Mouse (Mus musculus): ENCODE results near the gene Abcb8. TPM values are rescaled to one million over a fixed set of nuclear protein-coding genes. Genes with fewer than 3 reads are reported as not detected.
A peak's percentile ranks its signal among the peaks of the same experiment; 100 is the strongest.

The Abcb8 gene
- total RNA-seq, 2 experiments from 2014 or later, result 83.7 to 84.9 TPM

DNA sequence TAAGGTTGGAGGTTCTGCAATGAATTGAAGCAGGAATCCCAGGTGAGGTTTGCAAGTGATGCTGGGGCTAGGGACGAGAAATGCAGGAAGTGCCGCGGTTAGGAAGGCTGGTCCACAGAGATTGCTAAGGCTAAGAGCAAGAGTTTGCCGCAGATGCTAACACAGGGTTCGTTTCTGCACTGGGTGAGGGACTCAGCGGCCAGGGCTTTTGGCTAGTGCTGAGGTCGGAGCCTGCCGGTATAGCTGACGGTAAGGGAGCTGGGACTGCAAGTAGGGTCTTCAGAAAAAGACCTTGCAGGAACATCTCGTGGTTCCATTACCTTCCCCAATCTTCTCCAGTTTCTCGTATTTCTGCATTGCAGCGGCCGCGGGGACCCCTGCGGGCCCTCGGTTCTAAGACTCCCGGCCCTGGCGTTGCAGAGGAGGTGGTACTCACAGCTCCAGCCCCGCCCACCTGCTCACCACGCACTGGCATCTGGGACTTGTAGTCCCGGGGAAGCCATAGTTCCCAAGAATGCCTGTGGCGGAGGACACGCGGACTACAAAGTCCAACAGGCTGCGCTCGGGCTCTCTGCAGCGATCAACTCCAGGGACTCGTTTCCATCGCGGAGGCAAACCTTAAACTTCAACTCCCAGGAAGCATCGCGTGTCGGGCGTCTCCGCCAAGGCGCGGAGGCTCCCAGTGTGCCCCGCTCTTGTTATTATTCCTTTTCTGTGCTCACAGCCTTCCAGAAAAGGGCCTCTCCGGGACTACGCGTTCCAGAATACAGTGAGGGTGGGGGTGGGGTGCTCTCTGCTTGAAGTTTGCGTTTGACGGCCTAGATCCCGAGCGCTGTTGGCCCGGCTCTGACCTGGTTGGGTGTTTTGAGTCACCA, 29.9 kb downstream of the Abcb8 start, which contains the start of the genes Cdk5 and Slc4a2:
Gene Cdk5, minus strand, starts transcription at position 402 of the 875 bp plus-strand sequence.
Gene Slc4a2, plus strand, starts transcription at position 709 of the 875 bp plus-strand sequence.
- DNase-seq, result peak; percentile 94 to 96
- intact Hi-C loops (cut with DNase I), result loop anchor here (2.0 kb wide), 2 partner anchors 27 to 29 kb away; partner anchors contain the start of gene Agap3

DNA sequence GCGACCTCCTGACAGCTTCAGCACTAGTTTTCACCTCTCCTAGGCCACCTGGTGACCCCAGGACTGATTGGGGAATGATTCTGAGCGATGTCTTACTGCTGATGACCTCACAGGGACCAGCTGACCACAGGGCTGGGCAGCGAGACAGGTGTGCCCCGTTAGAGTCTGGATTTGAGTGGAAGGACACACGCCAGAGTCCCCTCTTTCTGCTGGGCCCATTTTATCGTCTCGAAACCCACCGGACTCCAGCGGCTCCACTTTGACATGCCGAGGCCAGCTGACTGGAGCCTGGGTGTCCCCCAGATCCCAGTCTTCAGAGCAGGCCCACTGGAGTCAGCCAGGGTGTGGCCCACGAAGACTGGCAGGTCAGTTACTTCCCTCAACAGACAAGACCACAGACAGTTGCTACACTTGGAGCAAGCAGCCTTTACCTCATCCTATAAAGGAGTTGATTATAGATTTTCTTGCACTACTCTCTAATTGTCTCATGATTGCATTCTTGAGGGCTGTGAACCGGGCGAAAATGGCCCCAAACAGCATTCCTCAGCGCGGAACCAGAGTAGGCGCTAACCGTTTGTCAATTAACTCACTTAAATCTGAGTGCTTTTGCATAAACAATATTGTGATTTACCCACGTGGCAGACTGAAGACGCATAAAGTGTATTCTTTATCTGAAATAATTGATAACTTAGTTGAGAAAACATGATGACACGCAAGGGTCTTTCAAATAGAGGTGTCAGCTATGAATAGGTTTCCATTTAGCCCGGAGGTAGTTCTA, 30.7 kb downstream of the Abcb8 start:
- intact Hi-C loops (cut with DNase I), result loop anchor here (2.0 kb wide), 1 partner anchor 29 kb away; the partner anchor contains the start of gene Agap3
- peak in 1 of 2 experiments; percentile 61 for DNase-seq

DNA sequence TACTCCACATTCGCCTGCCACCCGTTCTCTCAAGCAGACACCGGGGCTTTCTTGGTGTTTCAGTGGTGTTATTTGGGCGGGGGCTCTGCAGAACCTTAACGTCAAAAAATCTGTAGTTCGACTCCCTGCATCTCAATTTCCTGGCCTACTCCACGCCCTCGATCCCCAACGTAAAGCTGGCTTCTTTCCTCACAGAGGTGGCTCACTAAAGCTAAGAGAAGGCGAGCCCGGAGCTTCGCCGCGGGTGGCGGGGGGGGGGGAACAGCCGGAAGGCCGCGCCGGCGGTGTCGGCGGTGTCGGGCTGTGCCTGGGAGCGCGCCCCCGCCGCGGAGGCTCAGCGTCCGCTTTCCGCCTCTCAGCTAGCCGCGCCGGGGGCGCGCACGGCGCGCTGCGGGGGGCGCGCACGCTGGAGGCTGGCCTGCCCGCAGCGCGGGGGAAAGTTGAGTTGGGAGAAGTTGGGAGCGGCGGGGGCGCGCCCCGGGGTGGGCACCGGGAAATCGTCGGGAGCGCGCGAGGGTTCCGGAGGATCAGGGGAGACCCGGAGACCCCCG, 31.5 kb downstream of the Abcb8 start:
- peak; percentile 81 to 89 for DNase-seq
- intact Hi-C loops (cut with DNase I), result loop anchor here (2.0 to 5.0 kb wide), 2 partner anchors 28 to 152 kb away; partner anchors contain the start of genes Abcf2 and Agap3

DNA sequence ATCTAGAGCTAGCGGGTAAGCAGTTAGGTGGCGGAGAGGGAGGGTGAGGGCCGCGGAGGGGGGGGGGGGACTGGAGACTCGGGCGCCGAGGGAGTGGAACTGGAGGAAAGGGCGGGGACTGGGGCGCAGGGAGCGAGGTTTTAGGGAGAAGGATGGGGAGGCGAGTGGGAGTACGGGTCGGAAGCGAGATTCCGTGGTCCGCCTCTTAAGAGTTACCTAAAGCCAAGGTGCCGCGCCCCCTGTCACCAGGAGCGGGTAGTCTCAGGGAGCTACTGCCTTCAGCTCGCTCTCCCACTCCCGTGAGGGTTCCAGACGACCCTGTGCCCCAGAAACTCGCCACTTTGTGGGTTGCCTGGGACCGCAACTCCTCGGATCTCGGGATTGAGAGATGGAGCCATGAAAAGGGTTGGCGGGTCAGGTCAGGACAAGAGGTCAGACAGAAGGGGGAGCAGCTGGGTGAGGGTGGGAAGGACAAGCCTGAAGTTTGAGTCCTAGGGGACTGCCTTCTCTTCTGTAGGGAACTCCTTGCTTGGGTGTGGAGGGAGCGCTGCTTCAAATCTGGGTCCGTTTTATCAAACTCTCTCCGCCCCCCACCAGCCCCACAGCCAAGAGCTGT, 32.1 kb downstream of the Abcb8 start:
- DNase-seq, result no peak
- intact Hi-C loops (cut with DNase I), result loop anchor here (2.0 to 5.0 kb wide), 2 partner anchors 27 to 152 kb away; partner anchors contain the start of genes Abcf2 and Agap3

DNA sequence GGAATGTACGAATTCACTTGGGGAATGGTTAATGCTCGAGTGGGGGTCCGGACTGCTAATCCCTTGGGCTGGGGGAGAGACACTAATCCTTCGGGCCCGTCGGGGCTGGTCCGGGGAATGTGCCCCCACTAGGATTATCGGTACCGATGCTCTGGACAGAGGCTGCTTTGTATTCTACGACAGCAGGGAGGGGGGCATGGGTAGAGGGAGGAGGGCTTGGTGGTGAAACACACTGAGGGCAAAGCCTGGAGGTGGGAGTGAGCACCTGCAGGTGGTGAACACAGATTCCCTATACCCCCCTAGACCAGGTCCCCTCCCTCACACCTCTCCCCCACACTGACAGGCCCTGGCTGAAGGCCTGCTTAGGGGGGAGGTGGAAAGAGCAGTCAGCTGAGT, 32.6 kb downstream of the Abcb8 start:
- no peak for DNase-seq
- intact Hi-C loops (cut with DNase I), result loop anchor here (5.0 kb wide), 1 partner anchor 151 kb away; the partner anchor contains the start of gene Abcf2

DNA sequence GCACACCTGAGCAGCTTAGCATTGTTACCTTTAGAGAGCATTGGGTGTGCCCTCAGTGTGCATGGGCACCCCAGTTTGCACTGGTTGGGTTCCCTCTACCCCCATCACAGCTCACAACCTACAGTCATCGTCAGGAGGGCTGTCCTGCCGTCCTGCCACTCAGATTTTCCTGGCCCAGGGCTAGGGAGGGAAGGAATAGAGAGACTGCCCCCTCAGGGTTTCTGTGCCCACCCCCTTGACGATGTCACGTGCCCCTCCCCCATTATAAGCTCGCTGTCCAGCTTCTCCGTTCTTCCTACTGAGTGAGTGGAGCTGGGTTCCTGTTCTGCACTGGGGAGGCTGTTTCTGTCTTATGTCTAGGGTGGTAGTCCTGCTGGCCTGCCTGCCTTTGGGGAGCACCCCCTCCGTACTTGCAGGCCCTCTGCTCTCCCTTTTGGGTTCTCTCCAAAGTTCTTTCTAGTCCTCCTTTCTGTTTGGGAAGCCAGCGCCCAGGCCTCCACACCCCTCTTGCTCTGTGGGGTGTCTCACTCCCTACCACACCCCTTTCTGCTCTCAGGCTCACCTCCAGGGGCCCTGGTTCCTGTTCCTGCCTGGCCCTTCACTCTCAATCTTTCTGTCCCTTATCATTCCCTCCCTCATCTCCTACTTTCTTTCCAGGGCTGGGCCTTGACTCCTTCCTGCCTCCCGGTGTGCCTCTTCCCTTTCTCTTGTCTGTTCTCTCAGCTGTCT, 33.3 kb downstream of the Abcb8 start:
- intact Hi-C loops (cut with DNase I), result loop anchor here (5.0 kb wide), 1 partner anchor 151 kb away; the partner anchor contains the start of gene Abcf2

DNA sequence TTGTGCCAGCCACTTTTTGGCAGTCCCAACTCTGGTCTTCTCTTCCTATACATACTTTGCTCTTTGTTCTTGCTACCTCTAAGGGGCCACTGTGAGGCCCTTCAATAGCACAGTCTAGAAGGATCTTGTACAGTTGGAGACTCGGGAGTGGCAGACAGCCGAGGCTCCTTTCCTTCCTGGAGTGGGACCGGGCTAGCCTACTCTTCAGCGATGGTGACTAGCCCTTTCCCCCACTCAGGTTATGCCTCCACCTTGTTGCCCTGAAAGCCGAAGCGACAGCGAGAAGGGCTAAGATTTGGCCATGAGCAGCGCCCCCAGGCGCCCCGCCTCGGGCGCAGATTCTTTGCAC, 33.8 kb downstream of the Abcb8 start:
- intact Hi-C loops (cut with DNase I), result loop anchor here (5.0 kb wide), 1 partner anchor 150 kb away; the partner anchor contains the start of gene Abcf2
- no peak for DNase-seq

More for the DNA sequence above, 33.3 kb downstream of the Abcb8 start:
- DNase-seq, result no peak

DNA sequence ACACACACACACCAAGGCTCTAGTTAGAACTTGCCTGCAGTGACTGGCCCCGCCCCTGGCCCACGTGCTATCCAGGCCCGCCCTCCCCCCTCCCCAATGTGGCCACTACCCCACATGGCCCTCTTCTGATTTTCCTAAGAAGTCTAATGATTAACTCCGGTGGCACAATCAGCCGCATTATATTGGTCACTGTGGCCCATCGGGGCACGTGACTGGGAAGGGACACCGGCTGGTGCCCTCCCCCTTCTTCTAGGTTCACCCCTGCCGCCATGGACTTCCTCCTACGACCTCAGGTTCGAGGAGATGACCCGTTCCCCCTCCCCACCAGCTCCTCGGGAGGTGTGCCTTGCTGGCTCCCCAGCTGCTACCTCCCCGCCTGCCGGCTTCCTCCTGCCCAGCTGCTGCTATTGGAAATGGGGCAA, 34.5 kb downstream of the Abcb8 start:
- DNase-seq, result no peak
- intact Hi-C loops (cut with DNase I), result loop anchor here (5.0 kb wide), 1 partner anchor 149 kb away; the partner anchor contains the start of gene Abcf2

DNA sequence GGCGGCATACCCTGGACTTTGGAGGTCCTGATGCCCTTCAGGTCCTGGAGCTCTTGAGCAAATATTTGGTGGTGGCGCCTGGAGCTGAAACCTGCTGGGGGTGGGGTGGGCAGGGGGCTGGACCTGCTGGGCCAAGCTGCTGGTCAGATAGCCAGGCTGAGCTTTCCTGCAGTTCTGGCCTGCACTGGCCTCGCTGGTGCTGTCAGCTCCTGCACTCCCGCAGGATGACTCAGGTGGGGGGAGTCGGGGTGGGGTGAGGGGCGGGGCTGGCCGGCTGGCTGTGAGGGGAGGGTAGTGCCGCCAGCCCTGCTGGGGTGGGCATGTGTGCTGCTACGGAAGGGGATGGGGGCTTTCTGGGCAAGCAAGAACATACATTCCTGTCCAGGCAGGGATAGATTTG, 35.1 kb downstream of the Abcb8 start:
- intact Hi-C loops (cut with DNase I), result loop anchor here (5.0 kb wide), 1 partner anchor 149 kb away; the partner anchor contains the start of gene Abcf2
- no peak for DNase-seq

DNA sequence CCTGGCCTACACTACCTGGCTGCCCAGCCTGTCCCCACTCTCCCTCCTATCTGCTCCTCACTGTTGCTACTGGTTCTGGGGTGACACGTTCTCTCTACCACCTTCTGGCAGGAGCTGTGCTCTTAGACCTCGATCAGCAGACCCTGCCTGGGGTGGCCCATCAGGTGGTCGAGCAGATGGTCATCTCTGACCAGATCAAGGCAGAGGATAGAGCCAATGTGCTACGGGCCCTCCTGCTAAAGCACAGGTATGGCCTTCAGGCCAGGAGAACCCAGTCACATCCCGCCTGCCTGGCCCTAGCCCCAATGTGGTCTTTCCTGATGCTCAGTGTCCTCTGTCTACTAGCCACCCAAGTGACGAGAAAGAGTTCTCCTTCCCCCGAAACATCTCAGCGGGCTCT, 40.5 kb downstream of the Abcb8 start:
- intact Hi-C loops (cut with DNase I), result no loop called here
- DNase-seq, result no peak

DNA sequence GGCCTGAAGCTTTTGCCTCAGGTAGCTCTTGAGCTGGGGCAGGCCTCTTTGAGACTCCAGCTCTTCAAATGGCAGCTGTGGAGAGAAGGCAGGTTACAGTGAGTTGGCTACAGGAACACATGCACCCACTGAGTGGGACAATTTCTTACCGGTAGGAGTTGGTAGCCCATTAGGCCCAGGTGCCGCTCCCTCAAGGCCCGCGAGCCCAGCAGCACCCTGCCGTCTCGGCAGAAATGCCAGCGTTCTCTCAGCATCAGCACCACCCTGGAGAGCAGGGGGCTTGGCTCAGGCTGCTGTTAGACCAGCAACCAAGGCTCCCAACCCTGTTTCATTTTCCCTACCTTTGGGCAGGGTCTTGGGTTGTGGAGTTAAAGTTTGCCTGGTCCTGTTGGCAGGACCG, 47.7 kb downstream of the Abcb8 start:
- intact Hi-C loops (cut with DNase I), result no loop called here
- no peak for DNase-seq

DNA sequence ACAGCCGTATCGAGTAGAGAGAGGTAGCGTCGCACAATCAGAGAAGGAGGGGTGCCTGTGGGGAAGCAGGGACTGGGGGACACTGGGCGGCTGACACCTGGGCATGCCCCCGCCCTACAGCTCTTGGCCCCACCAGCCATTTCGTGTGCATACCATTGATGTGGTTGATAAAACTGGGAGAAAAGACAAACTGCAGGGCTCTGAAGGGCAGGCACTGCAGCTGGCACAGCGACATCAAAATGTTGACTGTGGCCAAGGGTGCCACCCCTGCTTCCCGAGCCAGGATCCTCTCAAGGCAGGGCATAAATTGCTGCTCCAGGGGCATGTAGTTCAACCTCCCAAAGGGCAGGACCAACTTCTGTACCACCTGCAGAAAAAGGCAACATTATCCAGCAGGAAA, 48.6 kb downstream of the Abcb8 start:
- intact Hi-C loops (cut with DNase I), result no loop called here
- no peak for DNase-seq

DNA sequence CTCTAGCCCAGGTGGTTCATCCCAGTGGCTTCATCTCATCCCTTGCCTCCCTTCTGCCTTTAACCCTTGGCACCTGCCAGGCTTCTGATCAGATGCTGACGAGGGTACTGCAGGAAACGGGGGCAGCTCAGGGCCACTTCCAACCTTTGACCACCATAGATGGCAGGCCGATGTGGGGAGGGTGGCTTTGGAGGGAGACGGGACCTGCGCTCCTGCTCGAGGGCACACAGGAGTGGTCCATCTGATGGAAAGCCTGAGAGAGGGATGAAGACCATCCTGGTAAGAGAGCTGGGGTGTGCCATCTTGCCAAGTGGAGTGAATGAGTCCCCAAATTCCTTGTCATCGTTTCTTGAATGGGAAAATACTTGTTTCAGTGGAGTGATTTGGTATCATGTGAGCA, 49.7 kb downstream of the Abcb8 start:
- intact Hi-C loops (cut with DNase I), result no loop called here

DNA sequence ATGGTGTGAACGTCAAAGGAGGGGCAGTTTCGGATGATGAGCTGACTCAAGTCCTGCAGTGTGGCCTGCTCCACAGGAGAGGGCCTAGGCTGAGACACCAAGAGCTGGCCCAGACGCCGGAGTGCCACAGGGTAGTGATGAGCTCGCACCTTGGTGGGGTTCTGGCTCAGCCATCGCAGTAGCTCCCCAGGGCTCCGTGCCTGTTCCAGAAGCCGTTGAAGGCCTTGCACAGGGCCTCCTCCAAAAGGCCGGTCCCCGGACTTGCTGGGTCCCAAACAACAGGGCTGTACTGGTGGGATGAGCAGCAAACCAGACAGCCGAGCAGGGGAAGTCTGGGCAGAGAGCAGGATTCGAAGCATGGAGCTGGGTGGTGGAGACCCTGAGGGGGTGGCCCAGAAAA, 50.5 kb downstream of the Abcb8 start:
- intact Hi-C loops (cut with DNase I), result no loop called here
- no peak for DNase-seq

More for the DNA sequence above, 49.7 kb downstream of the Abcb8 start:
- no peak for DNase-seq

DNA sequence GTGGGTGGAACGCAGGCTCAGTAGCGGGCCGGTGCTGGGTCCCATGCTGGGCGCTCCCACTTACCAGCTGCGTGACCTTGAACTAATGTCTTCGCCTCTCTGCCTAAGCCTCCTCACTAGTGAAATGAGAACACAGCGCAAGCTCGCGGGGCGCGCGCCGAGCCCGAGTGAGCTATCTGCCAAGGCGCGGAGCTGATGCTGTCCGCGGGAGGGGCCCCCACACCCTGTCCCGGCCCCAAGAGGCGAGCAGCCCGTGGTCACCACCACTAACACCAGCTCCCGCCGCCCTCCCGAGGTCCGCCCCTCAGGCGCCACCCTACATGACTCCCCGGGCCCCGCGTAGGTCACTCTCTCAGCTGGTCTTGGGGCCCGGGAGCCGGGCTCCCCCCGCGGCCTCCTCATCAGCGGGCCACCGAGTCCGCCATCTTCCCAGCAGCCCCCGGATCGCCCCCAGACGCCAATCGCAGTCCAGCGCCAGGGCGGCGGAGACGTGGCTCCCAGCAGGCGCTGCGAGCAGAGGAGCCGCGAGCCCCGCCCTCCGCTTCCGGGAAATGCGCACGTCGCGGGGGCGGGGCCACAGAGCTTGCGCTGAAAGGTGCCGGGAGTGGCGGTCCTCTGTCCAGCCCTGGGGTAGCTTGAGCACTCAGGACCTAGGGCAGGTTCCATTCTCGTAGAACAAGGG, 51.4 kb downstream of the Abcb8 start, which contains the start of gene Fastk:
Gene Fastk, minus strand, starts transcription at position 542 of the 682 bp plus-strand sequence.
- intact Hi-C loops (cut with DNase I), result no loop called here
- DNase-seq, result peak; percentile 95

DNA sequence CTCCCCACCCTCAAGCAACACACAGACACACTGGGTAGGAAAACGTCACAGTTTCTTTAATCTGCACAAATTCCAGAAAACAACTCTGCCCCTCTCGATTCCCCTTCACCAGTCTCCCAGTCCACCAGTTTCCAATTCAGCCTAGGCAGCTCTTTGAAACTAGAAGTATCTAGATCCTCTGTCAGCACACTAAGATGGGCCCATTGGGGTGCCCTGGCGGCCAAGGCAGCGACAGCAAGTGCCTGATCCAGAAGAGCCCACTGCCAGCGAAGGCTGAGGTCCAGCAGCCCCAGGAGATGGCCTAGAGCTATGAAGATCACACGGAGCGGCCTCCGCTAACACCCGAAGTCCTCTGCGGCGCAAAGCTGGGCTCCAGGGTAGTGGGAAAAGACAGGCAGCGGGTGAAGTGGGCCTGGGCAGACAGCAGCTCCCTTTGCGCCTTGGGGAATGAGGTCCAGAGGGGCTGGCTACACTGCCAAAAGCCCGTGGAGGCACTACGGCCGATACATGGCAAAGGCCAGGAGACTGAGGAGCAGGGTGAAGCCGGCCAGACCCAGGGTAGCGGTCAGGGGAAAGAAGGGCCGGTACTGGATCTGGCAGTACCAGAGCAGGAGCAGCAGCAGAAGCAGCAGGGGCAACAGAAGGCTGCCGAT, 52.1 kb downstream of the Abcb8 start:
- intact Hi-C loops (cut with DNase I), result no loop called here
- no peak for DNase-seq

DNA sequence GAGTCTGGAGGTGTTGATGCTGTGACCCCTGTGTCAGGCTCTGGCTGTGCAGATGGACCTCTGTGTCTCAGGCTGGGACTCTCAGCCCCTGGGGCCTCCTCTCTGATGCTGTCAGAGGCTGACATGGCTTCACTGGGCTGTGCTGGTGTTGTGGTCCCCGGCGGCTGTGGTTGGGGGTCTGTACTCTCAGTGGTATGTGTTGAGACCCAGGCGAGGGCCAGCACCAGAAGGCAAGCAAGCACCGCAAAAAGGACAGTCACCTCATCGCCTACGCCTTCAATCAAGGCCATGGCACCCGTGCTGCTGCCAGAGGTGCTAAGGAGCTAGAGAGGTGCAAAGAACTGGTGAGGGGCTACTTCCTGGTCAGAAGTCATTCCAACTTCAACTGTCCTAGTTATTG, 53.2 kb downstream of the Abcb8 start:
- DNase-seq, result no peak
- intact Hi-C loops (cut with DNase I), result no loop called here

DNA sequence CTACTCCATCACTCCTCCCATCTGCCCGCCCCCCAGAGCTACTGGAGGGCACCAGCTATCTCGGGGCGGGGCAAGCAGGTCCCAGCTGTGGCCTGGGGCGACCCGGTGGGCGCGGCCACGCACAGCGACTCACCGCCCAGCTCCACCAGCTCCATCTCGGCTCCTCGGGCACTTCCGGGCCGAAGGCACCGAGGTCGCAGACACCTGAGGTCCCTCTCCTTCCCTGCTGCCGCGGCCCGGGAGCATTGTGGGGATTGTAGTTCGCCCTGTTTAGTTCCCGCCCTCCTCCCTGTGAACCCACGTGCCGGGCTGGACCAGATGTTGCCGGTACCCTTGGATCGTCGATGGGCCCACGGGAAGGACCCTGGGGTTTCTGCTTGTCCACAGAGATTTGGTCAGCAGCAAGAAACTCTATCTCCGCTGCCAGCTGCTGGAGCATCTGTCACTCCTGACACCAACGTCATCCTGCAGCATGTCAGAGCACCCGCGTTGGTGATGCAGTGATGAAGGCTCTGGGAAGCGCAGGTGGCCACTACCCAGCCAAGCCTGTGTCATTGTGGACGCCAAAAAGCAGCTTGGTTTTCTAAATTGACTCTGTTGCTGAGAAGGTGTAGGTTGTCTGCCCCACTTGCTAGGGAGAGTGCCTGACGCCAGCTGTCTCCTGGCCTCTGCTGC, 54.3 kb downstream of the Abcb8 start, which contains the start of gene Tmub1:
Gene Tmub1, minus strand, starts transcription at position 231 of the 675 bp plus-strand sequence.
- intact Hi-C loops (cut with DNase I), result no loop called here
- DNase-seq, result peak; percentile 80 to 83
